Mouse (Mus musculus): ENCODE data around the gene Rap1gap.
A peak's percentile ranks its signal among the peaks of the same experiment; 100 is the strongest.

Gene Rap1gap

GRCm38 (mm10) chr4:137664433-137664979 is at the start of gene Rap1gap:
Gene Rap1gap, plus strand, starts transcription at chr4:137664726.
- DNase-seq = peak; percentile 34 to 49

GRCm38 (mm10) chr4:137622847-137623246 is 41.7 kb upstream of the Rap1gap start:
- no peak for DNase-seq

DNA sequence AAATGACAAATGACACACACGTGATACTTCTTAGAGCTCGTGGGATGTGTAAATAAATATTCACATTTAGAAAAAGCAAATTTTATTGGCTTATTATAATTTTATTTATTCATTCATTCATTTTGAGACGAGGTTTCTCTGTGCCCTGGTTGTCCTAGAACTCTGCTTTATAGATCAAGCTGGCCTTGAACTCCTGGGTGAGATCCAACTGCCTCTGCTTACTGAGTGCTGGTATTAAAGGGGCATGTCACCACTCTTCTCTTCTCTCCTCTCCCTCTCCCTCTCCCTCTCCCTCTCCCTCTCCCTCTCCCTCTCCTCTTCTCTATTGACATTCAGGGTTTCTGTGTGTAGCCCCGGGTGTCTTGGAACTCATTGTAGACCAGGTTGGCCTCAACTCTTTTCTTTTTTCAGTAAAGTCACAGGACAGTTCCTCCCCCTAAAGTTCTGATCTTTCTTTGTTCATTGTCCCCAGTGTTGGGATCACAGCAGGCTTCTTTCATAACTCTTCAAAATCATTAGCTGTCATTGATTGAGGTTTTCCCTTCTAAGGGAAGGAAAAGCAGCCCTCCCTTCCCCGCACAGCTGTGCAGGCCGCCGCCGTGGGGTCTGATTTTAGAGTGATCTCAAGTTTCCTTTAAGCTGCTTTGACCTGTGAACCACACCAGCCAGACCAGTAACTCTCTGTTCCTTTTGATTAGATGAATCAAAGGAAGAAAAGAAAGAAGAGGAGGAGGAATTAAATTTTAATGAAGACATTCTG is 36.9 kb upstream of the Rap1gap start:
- DNase-seq = peak in 1 of 2 experiments; percentile 31

DNA sequence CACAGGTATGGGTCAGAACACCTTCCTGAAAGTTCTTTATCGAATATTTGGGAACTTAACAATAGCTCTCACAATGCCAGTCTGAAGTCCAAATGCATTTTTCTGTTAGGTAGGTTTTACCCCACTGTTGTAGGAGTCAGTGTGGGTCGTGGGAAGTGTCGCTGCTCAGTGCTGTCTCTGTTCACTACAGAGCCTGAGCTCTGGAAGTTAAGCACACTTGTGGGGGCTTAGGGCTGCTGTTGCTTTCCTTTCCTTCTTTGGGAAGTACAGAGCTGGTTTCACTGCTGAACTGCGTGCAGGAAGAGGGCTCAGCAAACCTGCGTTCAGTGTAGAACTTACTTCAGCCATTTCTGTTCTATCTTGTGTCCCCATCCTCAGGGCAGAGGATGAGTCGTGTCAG is 36.1 kb upstream of the Rap1gap start:
- DNase-seq = no peak

- peak in 1 of 2 experiments; percentile 29 for DNase-seq
Observed at GRCm38 (mm10) chr4:137629354-137629753, 35.2 kb upstream of the Rap1gap start.

GRCm38 (mm10) chr4:137630153-137630552 is 34.4 kb upstream of the Rap1gap start:
- DNase-seq = no peak

GRCm38 (mm10) chr4:137631596-137631995 is 32.9 kb upstream of the Rap1gap start:
- DNase-seq = no peak

GRCm38 (mm10) chr4:137633394-137633793 is 31.1 kb upstream of the Rap1gap start:
- no peak for DNase-seq

- DNase-seq = no peak
Observed at GRCm38 (mm10) chr4:137636597-137636996, 27.9 kb upstream of the Rap1gap start.

DNA sequence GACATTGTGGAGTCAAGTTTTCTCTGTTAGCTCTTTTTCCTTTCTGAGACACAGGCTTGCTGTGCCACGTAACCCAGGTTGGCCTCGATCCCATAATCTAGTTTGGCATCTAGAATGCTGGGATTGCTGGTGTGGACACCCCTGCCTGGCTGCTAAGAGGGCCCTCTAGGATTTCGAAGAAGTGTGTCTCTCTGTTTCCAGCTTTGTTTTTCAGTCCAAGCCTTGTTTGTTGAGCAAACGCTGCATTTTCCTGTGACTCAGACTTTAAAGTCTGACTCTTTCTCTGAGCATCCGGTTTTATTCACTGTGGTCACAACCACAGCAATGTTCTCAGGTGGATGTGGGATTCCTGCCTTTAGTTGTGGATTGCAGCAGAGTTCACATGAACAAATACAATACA is 23.0 kb upstream of the Rap1gap start:
- no peak for DNase-seq

DNA sequence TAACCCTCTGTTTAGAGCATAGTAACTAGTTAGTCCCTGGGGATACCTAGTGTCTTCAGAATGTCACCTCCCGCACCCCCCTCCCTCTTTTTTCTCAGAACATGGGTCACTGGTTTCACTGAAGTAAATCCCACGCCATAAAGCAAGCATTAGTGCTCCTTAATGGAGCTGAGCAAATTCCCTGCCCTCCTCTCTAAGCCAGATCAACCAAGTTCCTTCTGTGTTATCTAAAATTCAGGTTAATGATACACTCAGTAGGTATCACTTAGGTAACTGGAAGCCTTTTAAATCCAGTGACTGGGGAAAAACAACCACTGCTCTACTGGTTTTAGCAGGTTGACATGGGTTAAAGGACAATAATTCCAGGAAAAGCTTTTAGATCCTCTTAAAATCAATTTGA is 22.4 kb upstream of the Rap1gap start:
- DNase-seq = no peak

DNA sequence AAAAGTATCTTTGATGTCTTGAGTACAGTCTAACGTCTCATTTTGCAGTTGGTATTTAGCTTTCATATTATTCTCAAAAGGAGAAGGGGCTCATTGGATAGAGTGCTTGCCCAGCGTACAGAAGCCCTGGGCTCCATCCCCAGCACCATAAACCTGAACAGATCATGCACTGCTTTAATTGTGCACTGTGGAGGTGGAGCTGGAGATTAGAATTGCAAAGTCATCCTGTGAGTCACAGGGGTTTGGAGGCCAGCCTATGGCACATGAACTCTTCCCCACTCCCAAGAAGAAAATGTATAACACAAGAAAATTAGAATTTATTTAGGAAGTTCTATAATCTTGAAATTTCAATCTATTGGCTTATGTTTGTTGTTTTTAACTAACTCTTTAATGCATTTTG is 21.1 kb upstream of the Rap1gap start:
- DNase-seq = no peak

DNA sequence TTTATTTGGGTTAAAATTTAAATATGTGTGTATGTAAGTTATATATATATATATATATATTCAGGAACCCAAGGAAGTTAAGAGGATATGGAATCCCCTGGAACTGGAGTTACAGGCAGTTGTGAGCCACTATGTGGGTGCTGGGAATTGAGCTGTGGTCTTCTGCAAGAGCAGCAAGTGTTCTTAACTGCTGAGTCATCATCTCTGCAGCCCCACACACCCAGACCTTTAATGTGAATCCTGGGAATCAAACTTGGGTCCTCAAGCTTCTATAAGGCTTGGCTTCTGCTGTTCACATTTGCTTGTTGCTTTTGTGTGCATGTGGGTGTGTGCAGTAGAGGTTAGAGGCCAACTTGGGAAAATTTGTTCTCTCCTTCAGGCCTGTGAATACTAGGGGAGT is 18.3 kb upstream of the Rap1gap start:
- no peak for DNase-seq

DNA sequence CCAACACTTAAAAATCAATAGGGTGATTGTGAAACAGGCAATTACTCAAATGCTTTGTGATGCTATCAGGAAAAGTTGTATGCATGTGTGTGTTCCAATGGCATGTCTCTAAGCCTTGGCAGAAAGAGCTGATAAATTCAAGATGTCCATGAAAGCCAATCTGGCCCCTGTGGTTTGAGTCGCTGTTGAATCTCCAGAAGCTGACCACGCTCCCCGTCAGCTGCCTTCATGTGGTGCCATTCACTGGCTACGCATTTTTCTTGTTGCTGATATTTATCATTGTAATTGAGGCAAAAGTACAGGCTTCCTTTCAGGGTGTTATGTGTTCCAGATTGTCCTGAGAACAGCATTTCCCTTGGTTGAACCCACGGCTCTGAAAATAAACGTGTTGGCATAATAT is 16.9 kb upstream of the Rap1gap start:
- DNase-seq = no peak

DNA sequence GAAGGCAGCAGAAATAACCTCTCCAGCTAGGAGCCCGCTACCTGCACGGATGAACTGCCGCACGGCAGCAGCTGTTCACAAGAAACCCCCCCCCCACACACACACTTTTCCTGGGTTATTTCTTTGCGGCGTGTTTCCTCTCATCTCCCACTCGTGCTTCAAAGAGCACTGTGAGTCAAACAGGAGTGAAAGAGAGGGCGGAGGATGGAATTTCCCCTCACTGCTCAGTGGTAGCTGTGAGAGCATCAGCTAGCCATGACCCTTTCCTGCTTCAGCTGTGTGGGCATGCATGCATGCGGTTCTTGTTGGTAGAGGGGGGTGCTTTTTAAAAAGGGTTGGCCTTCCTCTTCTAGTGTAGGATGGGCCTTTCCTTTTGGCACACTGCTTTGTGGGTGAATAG is 16.3 kb upstream of the Rap1gap start:
- no peak for DNase-seq

DNA sequence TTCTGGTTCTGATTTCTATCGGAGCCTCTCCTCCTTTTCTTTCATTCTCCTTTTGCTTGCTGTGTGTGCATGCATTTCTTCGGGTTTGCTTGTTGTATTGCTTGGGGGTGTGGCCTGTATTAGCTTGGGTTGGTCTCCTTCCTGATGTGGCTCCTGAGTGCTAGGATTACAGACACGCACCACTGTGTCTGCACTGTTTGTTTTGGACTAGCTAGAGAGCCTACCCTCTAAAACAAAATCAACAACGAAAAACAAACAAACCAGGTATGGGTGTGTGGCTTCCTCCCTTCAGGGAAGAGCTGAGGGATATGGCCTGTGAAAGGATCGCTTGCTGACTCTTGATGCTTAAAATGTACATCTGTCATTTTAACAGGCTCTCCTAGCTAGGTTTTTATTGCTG is 13.6 kb upstream of the Rap1gap start:
- no peak for DNase-seq

GRCm38 (mm10) chr4:137652835-137653346 is 11.6 kb upstream of the Rap1gap start:
- DNase-seq = no peak

GRCm38 (mm10) chr4:137655241-137656031 is 9.1 kb upstream of the Rap1gap start:
- DNase-seq = no peak

- DNase-seq = no peak
Observed at GRCm38 (mm10) chr4:137657674-137658073, 6.9 kb upstream of the Rap1gap start.

- DNase-seq = no peak
Observed at GRCm38 (mm10) chr4:137659541-137659940, 5.0 kb upstream of the Rap1gap start.

DNA sequence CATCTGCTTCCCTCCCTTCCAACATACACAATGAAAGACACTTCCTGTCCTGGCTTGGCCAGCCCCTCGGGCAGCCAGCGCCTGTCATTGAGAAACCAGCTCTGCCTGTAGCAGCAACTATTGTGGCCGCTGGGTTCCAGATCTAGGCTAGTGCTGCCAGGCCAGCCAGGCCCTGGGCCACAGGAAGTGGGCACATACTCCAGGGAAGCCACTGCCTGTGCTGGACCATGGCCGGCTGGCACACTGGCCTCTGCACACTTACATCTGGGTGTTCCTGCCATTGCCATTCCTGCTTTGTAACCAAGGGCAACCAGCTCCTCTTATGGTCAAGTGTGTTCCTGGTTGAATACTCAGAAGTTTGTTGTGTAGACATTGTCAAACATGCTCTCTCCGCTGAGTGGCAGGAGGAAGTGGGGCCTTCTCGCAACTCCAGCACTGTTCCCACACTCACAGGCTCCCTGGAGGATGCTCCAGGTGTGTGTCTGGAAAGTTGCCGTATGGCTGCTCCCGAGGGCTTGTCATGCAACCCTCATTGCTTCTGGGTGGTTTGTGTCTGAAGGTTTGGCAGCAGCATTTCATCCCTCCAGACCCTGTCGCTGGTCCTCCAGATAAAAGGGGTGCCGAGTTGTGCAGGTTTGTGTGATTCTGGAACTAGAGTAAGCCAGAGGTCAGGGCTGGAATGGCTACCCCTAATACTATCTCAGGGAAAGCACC is 4.0 kb upstream of the Rap1gap start:
- DNase-seq = peak; percentile 55 to 82

GRCm38 (mm10) chr4:137661078-137661450 is 3.5 kb upstream of the Rap1gap start:
- no peak for DNase-seq

DNA sequence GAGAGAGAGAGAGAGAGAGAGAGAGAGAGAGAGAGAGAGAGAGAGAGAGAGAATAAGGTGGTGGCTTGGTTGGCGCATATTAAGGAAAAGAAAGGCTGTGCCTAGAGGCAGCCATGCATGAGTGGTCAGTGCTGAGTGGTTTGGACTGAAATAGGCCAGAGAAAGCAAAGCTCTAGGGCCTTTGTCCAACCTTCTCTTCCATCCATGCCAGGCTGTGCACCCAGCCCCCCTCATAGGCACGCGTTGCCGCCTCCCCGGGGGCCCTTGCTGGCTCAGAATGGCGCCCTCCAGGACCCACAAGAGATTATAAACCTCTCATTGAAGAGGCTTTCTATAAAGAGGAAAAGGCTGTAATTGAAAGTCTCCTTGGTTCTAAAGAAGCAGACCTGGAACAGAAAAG is 3.0 kb upstream of the Rap1gap start:
- no peak for DNase-seq
